Mouse (Mus musculus): ENCODE results near the gene Lcn8.

DNA sequence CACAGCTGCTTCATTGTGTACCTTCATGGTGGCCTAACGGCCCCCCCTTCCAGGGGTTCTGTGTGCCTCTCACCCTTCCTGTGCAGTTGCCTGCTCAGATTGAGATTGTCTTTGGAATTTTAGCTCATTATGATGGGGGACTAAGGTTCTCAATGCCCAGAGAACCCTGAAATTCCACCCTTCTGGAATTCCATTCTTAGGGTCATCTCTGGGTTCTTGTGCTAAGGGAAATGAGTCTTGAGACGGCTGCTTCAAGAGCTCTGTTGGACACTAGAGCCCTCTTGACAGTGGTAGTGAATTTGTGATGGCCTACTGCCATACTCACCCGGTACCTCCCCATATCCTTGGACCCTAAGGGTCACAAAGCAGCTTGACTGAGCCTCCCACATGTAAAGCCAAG is 35.3 kb upstream of the Lcn8 start, which contains the start of gene Ccdc183:
- TF ChIP-seq FLI1 (IDR thresholded peaks at IDR 0.05; ENCODE audit: low read length) (no peak), GATA1 (IDR thresholded peaks at IDR 0.05; ENCODE audit: borderline replicate concordance, low read length) (no peak)

All from megakaryocyte, embryonic 14.5 days (primary cell).